Mouse (Mus musculus) G1E (cell line): Measurements from ENCODE around the gene Hspb9.

ENCODE experiments used
- CTCF ChIP-seq: IDR thresholded peaks from 2 replicates; pipeline ENCODE4 v1.5.1; 2012; ENCODE audit warnings: low read depth, low read length, inconsistent platforms, mixed read lengths
- GATA1 ChIP-seq: IDR thresholded peaks from 2 replicates; pipeline ENCODE4 v1.6.1; 2012; ENCODE audit warnings: borderline replicate concordance, low read length, inconsistent platforms, mixed read lengths
- TAL1 ChIP-seq: conservative IDR thresholded peaks from 2 replicates; pipeline ENCODE4 v1.6.1; 2012; ENCODE audit warnings: low read depth, low read length, inconsistent platforms, mixed read lengths

DNA sequence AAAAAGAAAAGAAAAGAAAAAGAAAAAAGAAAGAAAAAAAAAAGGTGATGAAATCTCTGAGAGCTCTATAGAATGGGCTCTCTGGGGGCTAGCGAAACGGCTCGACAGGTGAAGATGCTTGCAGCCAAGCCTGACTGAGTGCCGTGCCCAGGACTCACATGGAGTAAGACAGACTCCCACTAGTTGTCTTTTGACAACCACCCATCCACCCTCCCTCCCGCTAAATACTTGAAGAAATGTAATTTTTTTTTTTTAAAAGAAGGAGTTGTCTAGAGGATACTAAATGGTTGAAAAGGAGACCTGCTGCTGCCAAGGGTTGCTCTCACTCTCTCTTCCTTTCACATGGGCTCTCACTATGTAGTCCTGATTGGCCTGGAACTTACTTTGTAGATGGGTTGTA is 25.1 kb downstream of the Hspb9 start:
- TF ChIP-seq CTCF, result no peak
- no peak for TF ChIP-seq GATA1
- no peak for TF ChIP-seq TAL1
